Mouse (Mus musculus) heart, postnatal 0 days (tissue): ENCODE results near the gene Idua.
A peak's percentile ranks its signal among the peaks of the same experiment; 100 is the strongest.

Experiments used
- CTCF ChIP-seq: IDR thresholded peaks from 2 replicates; pipeline ENCODE4 v1.5.1; 2016; ENCODE audit warnings: antibody characterized with exemption, control low read depth, low read depth
- EP300 ChIP-seq: IDR thresholded peaks from 2 replicates; pipeline ENCODE4 v1.6.1; 2016; ENCODE audit warnings: antibody characterized with exemption, low read depth

DNA sequence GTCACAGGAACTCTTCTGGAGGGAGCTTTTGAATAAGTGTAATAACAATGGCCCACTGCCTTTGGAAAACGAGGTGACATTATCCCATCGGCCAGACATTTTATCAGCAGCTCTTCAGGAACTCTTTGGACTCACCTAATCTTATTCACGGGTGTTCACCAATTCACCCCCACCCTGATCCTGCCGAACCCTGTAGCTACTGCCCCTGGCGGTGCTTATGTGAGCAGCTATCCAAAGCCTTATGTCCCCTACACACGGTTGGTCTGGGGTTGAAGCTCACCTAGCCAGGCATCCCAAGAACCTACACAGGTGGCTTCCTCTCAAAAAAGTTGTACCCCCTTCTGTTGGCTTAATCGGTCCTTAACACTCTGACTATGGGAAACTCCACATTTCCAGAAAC lies 59.6 kb downstream of the Idua start:
- TF ChIP-seq CTCF: 0 out of 2 replicates have a peak, but pooled peaks have one; percentile 9
- no peak for TF ChIP-seq EP300
